Mouse (Mus musculus) activated CD4-positive, CD25-positive, alpha-beta regulatory T cell, adult 4 months (primary cell): Measurements from ENCODE around the gene Slco4c1. TPM values are rescaled to one million over a fixed set of nuclear protein-coding genes. Genes with fewer than 3 reads are reported as not detected.

Source experiments
- ATAC-seq: one replicate; pipeline ENCODE4 v1.8.0; 2017
- polyA plus RNA-seq, 2 experiments: library from polyadenylated mRNA; unstranded; fragments of 100-300 nt; shearing (Covaris generic); gene quantifications; one replicate each; pipeline ENCODE4 v1.2.1; 2017

The Slco4c1 gene
- polyA plus RNA-seq = not detected

GRCm38 (mm10) chr1:96871528-96872360 lies at the start of gene Slco4c1:
Gene Slco4c1 (minus strand): TSS chr1:96872171.
- no peak for ATAC-seq

- ATAC-seq = no peak
Observed at GRCm38 (mm10) chr1:96917333-96917732, 45.4 kb upstream of the Slco4c1 start.

GRCm38 (mm10) chr1:96883788-96884187 lies 11.8 kb upstream of the Slco4c1 start:
- no peak for ATAC-seq

GRCm38 (mm10) chr1:96878572-96878971 lies 6.6 kb upstream of the Slco4c1 start:
- ATAC-seq = no peak

GRCm38 (mm10) chr1:96876076-96876475 lies 4.1 kb upstream of the Slco4c1 start:
- ATAC-seq = no peak

GRCm38 (mm10) chr1:96874636-96875035 lies 2.7 kb upstream of the Slco4c1 start:
- ATAC-seq = no peak

- no peak for ATAC-seq
Observed at GRCm38 (mm10) chr1:96872361-96872693, 356 bp upstream of the Slco4c1 start.

GRCm38 (mm10) chr1:96870764-96871307 lies 1.1 kb downstream of the Slco4c1 start:
- ATAC-seq = no peak

- no peak for ATAC-seq
Observed at GRCm38 (mm10) chr1:96868722-96869121, 3.2 kb downstream of the Slco4c1 start.

- ATAC-seq = no peak
Observed at GRCm38 (mm10) chr1:96866002-96866401, 6.0 kb downstream of the Slco4c1 start.

GRCm38 (mm10) chr1:96864120-96864519 lies 7.9 kb downstream of the Slco4c1 start:
- ATAC-seq = no peak

- ATAC-seq = no peak
Observed at GRCm38 (mm10) chr1:96859995-96860684, 11.8 kb downstream of the Slco4c1 start.

- ATAC-seq = no peak
Observed at GRCm38 (mm10) chr1:96853541-96853940, 18.4 kb downstream of the Slco4c1 start.

- ATAC-seq = no peak
Observed at GRCm38 (mm10) chr1:96849101-96849500, 22.9 kb downstream of the Slco4c1 start.

GRCm38 (mm10) chr1:96848606-96849005 lies 23.4 kb downstream of the Slco4c1 start:
- ATAC-seq = no peak

- ATAC-seq = no peak
Observed at GRCm38 (mm10) chr1:96846727-96847126, 25.2 kb downstream of the Slco4c1 start.

- ATAC-seq = no peak
Observed at GRCm38 (mm10) chr1:96805287-96805727, 66.7 kb downstream of the Slco4c1 start.

GRCm38 (mm10) chr1:96801595-96801994 lies 70.4 kb downstream of the Slco4c1 start:
- no peak for ATAC-seq

GRCm38 (mm10) chr1:96794690-96795089 lies 77.3 kb downstream of the Slco4c1 start:
- no peak for ATAC-seq

GRCm38 (mm10) chr1:96794290-96794689 lies 77.7 kb downstream of the Slco4c1 start:
- ATAC-seq = no peak

- ATAC-seq = no peak
Observed at GRCm38 (mm10) chr1:96789268-96789667, 82.7 kb downstream of the Slco4c1 start.

GRCm38 (mm10) chr1:96774174-96774573 lies 97.8 kb downstream of the Slco4c1 start:
- ATAC-seq = no peak

GRCm38 (mm10) chr1:96773712-96774111 lies 98.3 kb downstream of the Slco4c1 start:
- no peak for ATAC-seq

GRCm38 (mm10) chr1:96770283-96770682 lies 101.7 kb downstream of the Slco4c1 start:
- no peak for ATAC-seq
